Mouse (Mus musculus): Measurements from ENCODE around the gene Slco3a1. TPM values are rescaled to one million over a fixed set of nuclear protein-coding genes. Genes with fewer than 3 reads are reported as not detected.

Slco3a1 gene
- polyA plus RNA-seq, 2 experiments = 0.69 to 1.1 TPM

GRCm38 (mm10) chr7:74346451-74346850 is 208.1 kb downstream of the Slco3a1 start:
- TF ChIP-seq CTCF (IDR thresholded peaks at IDR 0.05; ENCODE audit: low read depth) (no peak), EP300 (IDR thresholded peaks at IDR 0.05; ENCODE audit: low read depth) (no peak)
- no peaks in the 10 kb centered on the region for H3K36me3 ChIP-seq (replicated peaks; ENCODE audit: control insufficient read depth, insufficient read depth, low read depth)
- no peak overlapping the region for H3K4me2 ChIP-seq (ENCODE audit: low read depth)
- H3K9me3 ChIP-seq (ENCODE audit: control insufficient read depth, low read length) = no peaks in the 10 kb centered on the region
- no peaks in the 10 kb centered on the region for H3K4me1 ChIP-seq (replicated peaks; ENCODE audit: control insufficient read depth in 2 of 2, insufficient read depth in 2 of 2, low read length in 1 of 2)
- no peak overlapping the region for H3K4me3 ChIP-seq (ENCODE audit: insufficient read depth in 1 of 2, low read depth in 2 of 2, low read length in 2 of 2)
- no peak overlapping the region for H3K27ac ChIP-seq
- DNase-seq (ENCODE audit: low read depth in 3 of 3, low spot score in 3 of 3) (no peak), ATAC-seq (ENCODE audit: insufficient read depth) (no peak)
- H3K27me3 ChIP-seq (ENCODE audit: control insufficient read depth, insufficient read depth, low read length) = no peaks in the 10 kb centered on the region
- WGBS (ENCODE audit: insufficient replicate concordance) = 68% methylated on average over 3 of the region's 3 CpGs
- H3K9ac ChIP-seq (replicated peaks) = no peak overlapping the region

GRCm38 (mm10) chr7:74341149-74341805 is 213.3 kb downstream of the Slco3a1 start:
- H3K4me1 ChIP-seq (replicated peaks; ENCODE audit: control insufficient read depth in 2 of 2, insufficient read depth in 2 of 2, low read length in 1 of 2) = no peaks in the 10 kb centered on the region; a peak in 1 of 4 replicates
- no peaks in the 10 kb centered on the region for H3K27me3 ChIP-seq (ENCODE audit: control insufficient read depth, insufficient read depth, low read length)
- WGBS (ENCODE audit: insufficient replicate concordance) = 39% methylated on average over 4 of the region's 4 CpGs
- no peak overlapping the region for H3K27ac ChIP-seq
- H3K4me3 ChIP-seq (ENCODE audit: insufficient read depth in 1 of 2, low read depth in 2 of 2, low read length in 2 of 2) = no peak overlapping the region
- no peaks in the 10 kb centered on the region for H3K9me3 ChIP-seq (ENCODE audit: control insufficient read depth, low read length)
- DNase-seq (ENCODE audit: low read depth in 3 of 3, low spot score in 3 of 3) = no peak
- no peak for TF ChIP-seq CTCF (IDR thresholded peaks at IDR 0.05; ENCODE audit: low read depth)
- TF ChIP-seq EP300 (IDR thresholded peaks at IDR 0.05; ENCODE audit: low read depth) = no peak
- H3K4me2 ChIP-seq (ENCODE audit: low read depth) = no peak overlapping the region
- no peaks in the 10 kb centered on the region for H3K36me3 ChIP-seq (replicated peaks; ENCODE audit: control insufficient read depth, insufficient read depth, low read depth)
- no peak overlapping the region for H3K9ac ChIP-seq (replicated peaks)
- no peak for ATAC-seq (ENCODE audit: insufficient read depth)

- no peak for ATAC-seq (ENCODE audit: insufficient read depth)
- H3K4me1 ChIP-seq (replicated peaks; ENCODE audit: control insufficient read depth in 2 of 2, insufficient read depth in 2 of 2, low read length in 1 of 2) = no peaks in the 10 kb centered on the region; a peak in 1 of 4 replicates
- 35% methylated on average over 8 of the region's 8 CpGs for WGBS (ENCODE audit: insufficient replicate concordance)
- no peak for DNase-seq (ENCODE audit: low read depth in 3 of 3, low spot score in 3 of 3)
- H3K36me3 ChIP-seq (replicated peaks; ENCODE audit: control insufficient read depth, insufficient read depth, low read depth) = no peaks in the 10 kb centered on the region
- TF ChIP-seq CTCF (IDR thresholded peaks at IDR 0.05; ENCODE audit: low read depth) = no peak
- no peak for TF ChIP-seq EP300 (IDR thresholded peaks at IDR 0.05; ENCODE audit: low read depth)
- no peak overlapping the region for H3K4me3 ChIP-seq (ENCODE audit: insufficient read depth in 1 of 2, low read depth in 2 of 2, low read length in 2 of 2)
- H3K4me2 ChIP-seq (ENCODE audit: low read depth) = no peak overlapping the region
- no peaks in the 10 kb centered on the region for H3K9me3 ChIP-seq (ENCODE audit: control insufficient read depth, low read length)
- H3K27ac ChIP-seq = no peak overlapping the region
- H3K9ac ChIP-seq (replicated peaks) = no peak overlapping the region
- no peaks in the 10 kb centered on the region for H3K27me3 ChIP-seq (ENCODE audit: control insufficient read depth, insufficient read depth, low read length)
These were observed 214.1 kb downstream of the Slco3a1 start for GRCm38 (mm10) chr7:74340419-74340954.

- no peak overlapping the region for H3K27ac ChIP-seq
- 46% methylated on average over 6 of the region's 6 CpGs for WGBS (ENCODE audit: insufficient replicate concordance)
- DNase-seq (ENCODE audit: low read depth in 3 of 3, low spot score in 3 of 3) = no peak
- TF ChIP-seq CTCF (IDR thresholded peaks at IDR 0.05; ENCODE audit: low read depth) (no peak), EP300 (IDR thresholded peaks at IDR 0.05; ENCODE audit: low read depth) (no peak)
- no peak overlapping the region for H3K9ac ChIP-seq (replicated peaks)
- H3K4me1 ChIP-seq (replicated peaks; ENCODE audit: control insufficient read depth in 2 of 2, insufficient read depth in 2 of 2, low read length in 1 of 2) = no peaks in the 10 kb centered on the region; a peak in 1 of 4 replicates
- no peak overlapping the region for H3K4me3 ChIP-seq (ENCODE audit: insufficient read depth in 1 of 2, low read depth in 2 of 2, low read length in 2 of 2)
- no peak overlapping the region for H3K4me2 ChIP-seq (ENCODE audit: low read depth)
- no peaks in the 10 kb centered on the region for H3K9me3 ChIP-seq (ENCODE audit: control insufficient read depth, low read length)
- ATAC-seq (ENCODE audit: insufficient read depth) = no peak
- no peaks in the 10 kb centered on the region for H3K36me3 ChIP-seq (replicated peaks; ENCODE audit: control insufficient read depth, insufficient read depth, low read depth)
- H3K27me3 ChIP-seq (ENCODE audit: control insufficient read depth, insufficient read depth, low read length) = no peaks in the 10 kb centered on the region
These were observed 216.7 kb downstream of the Slco3a1 start for GRCm38 (mm10) chr7:74337677-74338420.

- no peak for ATAC-seq (ENCODE audit: insufficient read depth)
These were observed 222.3 kb downstream of the Slco3a1 start for GRCm38 (mm10) chr7:74332323-74332722.

More at GRCm38 (mm10) chr7:74332323-74332722, 222.3 kb downstream of the Slco3a1 start:
- no peak overlapping the region for H3K27ac ChIP-seq
- H3K4me3 ChIP-seq (ENCODE audit: insufficient read depth in 1 of 2, low read depth in 2 of 2, low read length in 2 of 2) = no peak overlapping the region
- H3K27me3 ChIP-seq (ENCODE audit: control insufficient read depth, insufficient read depth, low read length) = no peaks in the 10 kb centered on the region
- DNase-seq (ENCODE audit: low read depth in 3 of 3, low spot score in 3 of 3) = no peak
- H3K4me1 ChIP-seq (replicated peaks; ENCODE audit: control insufficient read depth in 2 of 2, insufficient read depth in 2 of 2, low read length in 1 of 2) = no peaks in the 10 kb centered on the region
- TF ChIP-seq EP300 (IDR thresholded peaks at IDR 0.05; ENCODE audit: low read depth) (no peak), CTCF (IDR thresholded peaks at IDR 0.05; ENCODE audit: low read depth) (no peak)
- H3K4me2 ChIP-seq (ENCODE audit: low read depth) = no peak overlapping the region
- no peaks in the 10 kb centered on the region for H3K9me3 ChIP-seq (ENCODE audit: control insufficient read depth, low read length)
- H3K9ac ChIP-seq (replicated peaks) = no peak overlapping the region
- WGBS (ENCODE audit: insufficient replicate concordance) = 61% methylated on average over 3 of the region's 3 CpGs
- H3K36me3 ChIP-seq (replicated peaks; ENCODE audit: control insufficient read depth, insufficient read depth, low read depth) = no peaks in the 10 kb centered on the region
